Mouse (Mus musculus) erythroblast, embryonic 14.5 days (primary cell): Measurements from ENCODE around the gene Micu1. TPM values are rescaled to one million over a fixed set of nuclear protein-coding genes. Genes with fewer than 3 reads are reported as not detected.

Source experiments
- H3K27me3 ChIP-seq: 2 replicates; pipeline ENCODE4 v1.6.1; 2012; ENCODE audit warnings: inconsistent platforms; ENCODE audit not compliant: control insufficient read depth
- H3K36me3 ChIP-seq: 2 replicates; pipeline ENCODE4 v1.6.1; 2012; ENCODE audit warnings: mild to moderate bottlenecking, inconsistent platforms; ENCODE audit not compliant: control insufficient read depth
- H3K4me1 ChIP-seq: 2 replicates; pipeline ENCODE4 v1.6.1; 2012; ENCODE audit warnings: inconsistent platforms; ENCODE audit not compliant: control insufficient read depth
- H3K4me3 ChIP-seq: replicated peaks from 2 replicates; pipeline ENCODE3; 2012; ENCODE audit warnings: moderate library complexity, mild to moderate bottlenecking, inconsistent platforms
- H3K9me3 ChIP-seq: 2 replicates; pipeline ENCODE4 v1.6.1; 2012; ENCODE audit warnings: low read length, inconsistent platforms, mixed read lengths; ENCODE audit not compliant: control insufficient read depth
- GATA1 ChIP-seq: IDR thresholded peaks from 2 replicates; pipeline ENCODE4 v1.6.1; 2012; ENCODE audit warnings: low read length, inconsistent platforms, mixed read lengths
- TAL1 ChIP-seq: IDR thresholded peaks from 3 replicates; pipeline ENCODE4 v1.6.1; 2012; ENCODE audit warnings: low read length, inconsistent platforms, mixed read lengths
- polyA plus RNA-seq: library from polyadenylated mRNA; stranded (reverse); fragments of >175 nt; gene quantifications from 2 replicates; pipeline ENCODE4 v1.2.3, GENCODE M21; 2012

Gene Micu1
- polyA plus RNA-seq, 1 experiment, result 7.5 TPM

GRCm38 (mm10) chr10:59898180-59898778, 196.0 kb downstream of the Micu1 start:
- no peak for TF ChIP-seq TAL1
- TF ChIP-seq GATA1, result no peak
- Histone ChIP-seq H3K4me1 (peaks cover 83% of the 10 kb centered on the region), H3K27me3 (no peaks in the 10 kb centered on the region), H3K9me3 (no peaks in the 10 kb centered on the region), H3K36me3 (peaks cover 76% of the 10 kb centered on the region), H3K4me3 (peak overlapping the region; percentile 17)

DNA sequence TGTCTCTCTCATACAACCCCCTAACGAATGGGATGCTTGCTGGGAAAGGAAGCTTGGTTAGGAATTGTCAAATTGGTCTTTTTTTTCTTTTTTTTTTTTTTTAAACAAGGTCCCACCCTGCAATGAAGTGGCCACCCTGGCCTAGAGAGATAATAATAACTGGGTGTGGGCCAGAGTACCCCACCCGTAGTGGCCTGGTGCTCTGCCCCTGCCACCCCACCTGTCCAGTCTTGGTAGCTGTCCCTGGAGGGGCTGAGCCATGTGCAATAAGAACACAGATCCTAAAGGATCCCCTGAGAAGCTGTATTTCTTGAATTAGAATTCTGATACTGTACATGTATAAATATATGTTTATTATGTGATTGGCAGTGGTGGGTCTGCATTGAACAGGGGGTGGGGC, 196.7 kb downstream of the Micu1 start:
- Histone ChIP-seq H3K36me3 (peaks cover 70% of the 10 kb centered on the region), H3K4me1 (peaks cover 84% of the 10 kb centered on the region), H3K9me3 (no peaks in the 10 kb centered on the region), H3K27me3 (no peaks in the 10 kb centered on the region), H3K4me3 (peak overlapping the region; percentile 61)
- TF ChIP-seq TAL1 (no peak), GATA1 (no peak)

- H3K4me3 ChIP-seq, result peak overlapping the region; percentile 61
- peaks cover 77% of the 10 kb centered on the region for H3K4me1 ChIP-seq
- H3K36me3 ChIP-seq, result peaks cover 63% of the 10 kb centered on the region
- H3K27me3 ChIP-seq, result no peaks in the 10 kb centered on the region
- no peaks in the 10 kb centered on the region for H3K9me3 ChIP-seq
- TF ChIP-seq GATA1 (no peak), TAL1 (no peak)
Measured at GRCm38 (mm10) chr10:59899341-59900173, 197.3 kb downstream of the Micu1 start.

DNA sequence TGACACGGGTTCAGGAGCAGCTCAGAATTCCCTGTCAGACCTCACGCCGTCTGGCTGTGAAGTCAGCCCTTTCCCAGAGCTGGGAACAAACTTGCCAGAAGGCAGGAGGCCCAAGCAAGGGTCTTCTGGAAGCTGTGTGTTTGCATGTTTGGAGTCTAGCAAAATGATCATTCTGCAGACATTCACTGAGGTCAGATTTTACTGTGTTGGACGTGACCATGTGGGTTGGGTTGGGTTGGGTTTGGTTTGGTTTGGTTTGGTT, 197.8 kb downstream of the Micu1 start:
- Histone ChIP-seq H3K27me3 (no peaks in the 10 kb centered on the region), H3K9me3 (no peaks in the 10 kb centered on the region), H3K4me3 (peak overlapping the region; percentile 61), H3K36me3 (peaks cover 58% of the 10 kb centered on the region), H3K4me1 (peaks cover 72% of the 10 kb centered on the region)
- TF ChIP-seq TAL1 (no peak), GATA1 (no peak)

- Histone ChIP-seq H3K9me3 (no peaks in the 10 kb centered on the region), H3K27me3 (no peaks in the 10 kb centered on the region), H3K4me3 (no peak overlapping the region), H3K36me3 (peaks cover 50% of the 10 kb centered on the region), H3K4me1 (peaks cover 67% of the 10 kb centered on the region)
- no peak for TF ChIP-seq TAL1
Measured at GRCm38 (mm10) chr10:59900939-59901338, 198.7 kb downstream of the Micu1 start.

GRCm38 (mm10) chr10:59901463-59901862, 199.2 kb downstream of the Micu1 start:
- peaks cover 44% of the 10 kb centered on the region for H3K36me3 ChIP-seq
- TF ChIP-seq GATA1 (no peak), TAL1 (no peak)
- H3K4me3 ChIP-seq, result no peak overlapping the region
- H3K9me3 ChIP-seq, result no peaks in the 10 kb centered on the region
- H3K27me3 ChIP-seq, result no peaks in the 10 kb centered on the region
- peaks cover 61% of the 10 kb centered on the region for H3K4me1 ChIP-seq

GRCm38 (mm10) chr10:59901986-59902605, 199.8 kb downstream of the Micu1 start:
- Histone ChIP-seq H3K27me3 (no peaks in the 10 kb centered on the region), H3K4me3 (no peak overlapping the region), H3K9me3 (no peaks in the 10 kb centered on the region), H3K36me3 (peaks cover 38% of the 10 kb centered on the region), H3K4me1 (peaks cover 55% of the 10 kb centered on the region)
- no peak for TF ChIP-seq TAL1
- no peak for TF ChIP-seq GATA1

GRCm38 (mm10) chr10:59902606-59902990, 200.3 kb downstream of the Micu1 start:
- no peaks in the 10 kb centered on the region for H3K9me3 ChIP-seq
- peaks cover 50% of the 10 kb centered on the region for H3K4me1 ChIP-seq
- peaks cover 33% of the 10 kb centered on the region for H3K36me3 ChIP-seq
- no peak overlapping the region for H3K4me3 ChIP-seq
- TF ChIP-seq TAL1, result no peak
- no peak for TF ChIP-seq GATA1
- no peaks in the 10 kb centered on the region for H3K27me3 ChIP-seq

DNA sequence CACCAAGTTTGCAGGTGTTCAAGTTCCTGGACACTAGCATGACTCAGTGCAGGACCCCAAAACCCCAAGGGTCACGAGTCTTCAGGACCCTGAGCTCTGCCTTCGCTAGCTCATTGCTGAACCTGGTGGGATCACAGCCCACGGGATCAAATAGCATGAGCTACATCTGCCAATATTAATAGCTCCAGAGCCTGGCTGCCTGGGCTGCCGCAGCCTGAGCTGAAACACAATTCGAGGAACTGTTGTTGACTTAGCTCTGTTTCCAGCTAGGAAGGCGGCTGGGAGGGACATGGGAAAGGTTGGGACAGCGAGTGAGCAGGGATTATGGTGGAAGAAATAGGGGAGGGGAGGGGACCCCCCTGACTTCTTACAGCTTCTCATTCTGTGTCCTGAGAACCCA, 200.9 kb downstream of the Micu1 start:
- peaks cover 27% of the 10 kb centered on the region for H3K36me3 ChIP-seq
- TF ChIP-seq GATA1, result no peak
- no peak for TF ChIP-seq TAL1
- H3K4me3 ChIP-seq, result no peak overlapping the region
- H3K4me1 ChIP-seq, result peaks cover 49% of the 10 kb centered on the region
- peaks cover 3% of the 10 kb centered on the region for H3K27me3 ChIP-seq
- H3K9me3 ChIP-seq, result no peaks in the 10 kb centered on the region
